Mouse (Mus musculus) C2C12 (cell line): ENCODE results near the gene Zbtb7b. TPM values are rescaled to one million over a fixed set of nuclear protein-coding genes. Genes with fewer than 3 reads are reported as not detected.

Experiments
- H3K27me3 ChIP-seq: one replicate; pipeline ENCODE4 v1.6.1; 2011; ENCODE audit not compliant: control insufficient read depth, insufficient read depth, insufficient read length
- H3K36me3 ChIP-seq: one replicate; pipeline ENCODE4 v1.6.1; 2011; ENCODE audit not compliant: control insufficient read depth, insufficient read depth
- H3K4me3 ChIP-seq: one replicate; pipeline ENCODE4 v1.5.1; 2011; ENCODE audit warnings: mild to moderate bottlenecking, control low read depth; ENCODE audit not compliant: poor library complexity, insufficient read depth, severe bottlenecking
- H3K79me2 ChIP-seq: one replicate; pipeline ENCODE4 v1.6.1; 2011; ENCODE audit not compliant: control insufficient read depth, insufficient read depth
- H3K79me3 ChIP-seq: one replicate; pipeline ENCODE4 v1.6.1; 2011; ENCODE audit warnings: low read depth, control low read depth
- H3ac ChIP-seq: one replicate; pipeline ENCODE3; 2011; ENCODE audit warnings: low read depth; ENCODE audit not compliant: control insufficient read depth, insufficient read length
- CEBPB ChIP-seq: IDR thresholded peaks from one replicate; pipeline ENCODE4 v1.6.1; 2011; ENCODE audit warnings: low read depth, mild to moderate bottlenecking, control low read depth, moderate library complexity
- CTCF ChIP-seq: IDR thresholded peaks from one replicate; pipeline ENCODE4 v1.5.1; 2011; ENCODE audit not compliant: control insufficient read depth, insufficient read depth, insufficient read length
- FOSL1 ChIP-seq: IDR thresholded peaks from one replicate; pipeline ENCODE4 v1.8.0; 2011; ENCODE audit warnings: mild to moderate bottlenecking, low read length; ENCODE audit not compliant: poor library complexity, insufficient read depth, severe bottlenecking
- MAX ChIP-seq: IDR thresholded peaks from one replicate; pipeline ENCODE4 v1.6.1; 2011; ENCODE audit warnings: mild to moderate bottlenecking, control low read depth
- MYOD1 ChIP-seq: IDR thresholded peaks from one replicate; pipeline ENCODE4 v1.6.1; 2011; ENCODE audit warnings: low read depth; ENCODE audit not compliant: control insufficient read depth, insufficient read length
- MYOG ChIP-seq: IDR thresholded peaks from one replicate; pipeline ENCODE4 v1.6.1; 2011; ENCODE audit not compliant: control insufficient read depth, insufficient read length; ENCODE audit errors: extremely low read depth
- USF1 ChIP-seq: IDR thresholded peaks from one replicate; pipeline ENCODE4 v1.6.1; 2011; ENCODE audit warnings: low read depth, mild to moderate bottlenecking, control low read depth, moderate library complexity
- polyA plus RNA-seq: library from polyadenylated mRNA; unstranded; fragments of >200 nt; fragmentation: generic; extraction: Trizol; gene quantifications from one replicate; pipeline ENCODE4 v1.2.1, GENCODE M21; 2012; ENCODE audit warnings: missing spikeins

Gene Zbtb7b
- polyA plus RNA-seq, 1 experiment = 29.5 TPM

DNA sequence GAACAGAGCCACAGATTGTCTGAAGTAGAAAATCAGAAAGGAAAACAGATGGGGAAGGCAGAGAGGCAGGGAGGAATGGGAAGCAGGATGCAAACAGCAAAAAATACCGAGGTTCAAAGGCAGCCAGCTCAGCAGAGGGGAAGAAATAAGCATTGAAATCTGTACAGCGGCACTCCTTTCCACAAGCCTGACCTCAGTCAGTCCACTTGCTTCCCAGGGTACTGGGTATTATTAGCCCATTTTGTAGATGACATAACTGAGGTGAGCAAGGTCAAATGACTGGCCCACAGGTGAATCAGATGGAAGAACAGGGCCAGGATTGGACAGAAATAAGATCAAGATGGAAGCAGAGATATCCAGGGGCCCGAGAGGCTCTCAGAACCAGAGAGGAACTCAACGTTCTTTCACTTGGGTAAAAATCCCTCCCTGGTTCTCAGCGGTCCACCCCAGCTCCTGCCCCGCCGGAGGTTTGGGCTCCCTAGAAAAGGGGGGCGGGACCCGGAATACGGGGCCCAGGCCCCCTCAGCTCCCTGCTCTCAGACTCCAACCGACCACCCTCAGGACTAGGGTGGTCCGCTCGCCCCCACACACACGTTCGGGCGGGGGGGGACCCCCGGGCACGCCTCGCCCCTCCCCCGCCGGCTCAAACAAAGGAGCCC, 57.4 kb downstream of the Zbtb7b start:
- no peaks in the 10 kb centered on the region for H3K27me3 ChIP-seq

DNA sequence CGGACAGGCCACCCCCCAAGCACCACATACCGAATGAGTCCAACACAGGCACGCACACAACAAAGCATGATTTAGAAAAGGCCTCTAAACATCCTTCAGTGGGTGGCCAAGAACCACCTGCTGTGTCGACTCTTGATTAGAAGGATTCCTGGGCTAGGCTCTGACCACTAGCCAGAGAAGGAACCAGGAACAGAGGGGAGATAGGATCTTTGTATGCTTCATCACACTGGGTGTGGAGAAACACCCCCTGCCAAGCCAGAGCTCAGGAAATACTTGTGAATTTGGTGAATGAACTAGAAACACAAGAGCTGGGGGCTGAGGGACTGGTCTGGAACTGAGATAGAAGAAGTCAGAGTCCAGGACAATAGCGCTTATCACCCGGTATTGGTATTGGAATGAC, 58.0 kb downstream of the Zbtb7b start:
- Histone ChIP-seq H3K4me3 (no peak overlapping the region), H3ac (peak overlapping the region; percentile 26), H3K27me3 (no peaks in the 10 kb centered on the region), H3K36me3 (no peaks in the 10 kb centered on the region), H3K79me2 (peaks cover 17% of the 10 kb centered on the region), H3K79me3 (no peaks in the 10 kb centered on the region)
- TF ChIP-seq MYOG = no peak
- no peak for TF ChIP-seq FOSL1
- no peak for TF ChIP-seq MAX
- TF ChIP-seq CEBPB = no peak
- no peak for TF ChIP-seq USF1
- TF ChIP-seq MYOD1 = no peak
- TF ChIP-seq CTCF = no peak

More for the DNA sequence above, 57.4 kb downstream of the Zbtb7b start:
- Histone ChIP-seq H3K36me3 (no peaks in the 10 kb centered on the region), H3K79me3 (no peaks in the 10 kb centered on the region), H3ac (peak overlapping the region; percentile 82), H3K79me2 (peaks cover 17% of the 10 kb centered on the region), H3K4me3 (peak overlapping the region; percentile 80)
- no peak for TF ChIP-seq MYOG
- no peak for TF ChIP-seq CTCF
- no peak for TF ChIP-seq MAX
- TF ChIP-seq USF1 = no peak
- TF ChIP-seq MYOD1 = no peak
- no peak for TF ChIP-seq FOSL1
- no peak for TF ChIP-seq CEBPB

DNA sequence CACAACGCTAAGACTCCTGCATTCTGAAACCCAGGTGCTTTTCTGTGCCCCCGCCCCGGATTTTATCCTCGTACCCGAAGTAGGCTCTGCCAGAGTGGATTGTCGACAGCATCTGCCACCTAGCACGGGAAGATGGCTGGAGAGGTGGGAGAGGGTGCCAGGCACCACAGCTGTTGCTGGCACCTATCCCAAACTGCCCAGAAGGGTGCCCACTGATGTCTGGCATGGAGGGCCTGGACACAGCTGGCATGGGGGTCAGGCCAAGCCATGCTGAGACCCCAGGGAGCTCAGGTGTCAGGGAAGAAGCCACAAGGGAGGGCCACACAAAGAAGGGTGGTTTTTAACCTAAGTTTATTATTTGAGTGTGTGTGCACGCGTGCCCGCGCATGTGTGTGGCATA, 61.5 kb downstream of the Zbtb7b start:
- no peaks in the 10 kb centered on the region for H3K79me3 ChIP-seq
- no peak overlapping the region for H3K4me3 ChIP-seq
- no peak for TF ChIP-seq CEBPB
- no peak for TF ChIP-seq CTCF
- TF ChIP-seq MYOG = no peak
- TF ChIP-seq MYOD1 = no peak
- no peak for TF ChIP-seq USF1
- no peak for TF ChIP-seq FOSL1
- TF ChIP-seq MAX = no peak

DNA sequence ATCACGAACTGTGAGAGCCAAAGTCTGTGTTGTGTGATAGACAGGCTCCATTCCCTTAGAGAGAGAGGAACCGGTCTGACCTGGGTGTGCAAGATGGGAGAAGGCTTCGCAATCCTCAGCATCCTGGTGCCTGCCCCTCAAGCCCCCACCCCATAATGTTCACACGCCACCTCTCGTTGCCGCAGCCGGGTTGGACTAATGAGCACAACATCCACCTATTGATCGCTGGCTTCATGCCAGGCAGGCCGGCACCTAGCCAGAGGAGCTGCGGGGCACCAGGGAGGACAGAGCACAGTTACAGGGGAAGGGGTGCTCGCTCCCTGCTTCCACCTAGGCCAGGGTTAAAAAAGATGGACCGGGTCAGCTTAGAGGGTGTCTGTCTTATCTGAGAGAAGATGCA, 62.1 kb downstream of the Zbtb7b start:
- H3K36me3 ChIP-seq = no peaks in the 10 kb centered on the region
- no peak overlapping the region for H3ac ChIP-seq
- peaks cover 17% of the 10 kb centered on the region for H3K79me2 ChIP-seq
- H3K79me3 ChIP-seq = no peaks in the 10 kb centered on the region
- TF ChIP-seq MYOD1 = no peak
- TF ChIP-seq CEBPB = no peak
- no peak for TF ChIP-seq FOSL1
- TF ChIP-seq USF1 = no peak
- TF ChIP-seq CTCF = no peak
- TF ChIP-seq MYOG = no peak
- no peak for TF ChIP-seq MAX
- H3K27me3 ChIP-seq = peaks cover 6% of the 10 kb centered on the region
- H3K4me3 ChIP-seq = no peak overlapping the region

More for the DNA sequence above, 61.5 kb downstream of the Zbtb7b start:
- Histone ChIP-seq H3K79me2 (peaks cover 17% of the 10 kb centered on the region), H3K27me3 (peaks cover 3% of the 10 kb centered on the region), H3ac (no peak overlapping the region), H3K36me3 (no peaks in the 10 kb centered on the region)

DNA sequence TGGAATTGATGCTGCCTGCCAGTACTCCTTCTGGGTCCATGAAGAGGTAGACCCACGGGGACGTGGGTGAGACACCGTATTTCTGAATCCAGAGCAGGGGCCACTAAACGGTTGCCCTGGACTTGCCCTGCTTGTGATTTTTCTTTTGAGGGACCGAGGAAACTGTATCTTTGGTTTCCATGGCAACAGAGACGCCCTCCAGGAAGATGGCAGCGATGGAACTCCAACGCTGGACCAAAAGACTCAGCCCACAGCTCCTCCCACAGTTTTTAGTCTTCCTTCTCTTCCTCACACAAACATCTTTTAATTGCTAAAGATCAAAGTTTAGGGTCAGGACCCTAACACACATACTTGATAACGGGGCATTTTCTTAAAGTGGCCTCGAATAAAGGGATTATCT, 62.6 kb downstream of the Zbtb7b start:
- no peaks in the 10 kb centered on the region for H3K36me3 ChIP-seq
- H3K79me2 ChIP-seq = peaks cover 12% of the 10 kb centered on the region
- H3K79me3 ChIP-seq = no peaks in the 10 kb centered on the region
- no peak overlapping the region for H3K4me3 ChIP-seq
- TF ChIP-seq CTCF (no peak), MYOG (no peak), MAX (no peak), CEBPB (no peak), FOSL1 (no peak), USF1 (no peak), MYOD1 (no peak)
- peaks cover 6% of the 10 kb centered on the region for H3K27me3 ChIP-seq
- no peak overlapping the region for H3ac ChIP-seq

DNA sequence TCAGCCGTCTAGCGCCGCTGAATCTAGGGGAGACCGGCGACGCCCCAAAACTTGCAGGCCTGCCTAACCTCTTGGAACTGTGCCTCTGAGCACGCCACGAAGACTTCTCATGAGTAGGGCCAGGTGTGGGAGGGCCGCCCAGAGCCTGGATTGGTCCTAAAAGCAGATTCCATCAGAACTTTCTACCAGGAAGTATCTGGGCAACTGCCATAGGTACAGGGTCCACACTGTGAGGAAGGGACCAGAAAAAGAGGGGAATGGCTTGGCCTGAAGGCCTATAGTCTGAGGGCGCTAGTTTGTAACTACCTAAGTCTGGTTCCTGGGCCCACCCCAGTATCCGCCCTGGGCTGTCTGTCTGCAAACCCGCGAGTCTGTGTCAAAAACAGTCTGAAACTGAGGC, 63.0 kb downstream of the Zbtb7b start:
- H3K36me3 ChIP-seq = no peaks in the 10 kb centered on the region
- peaks cover 9% of the 10 kb centered on the region for H3K79me2 ChIP-seq
- no peak overlapping the region for H3ac ChIP-seq
- H3K4me3 ChIP-seq = no peak overlapping the region
- TF ChIP-seq MAX (no peak), FOSL1 (no peak), MYOG (no peak), MYOD1 (no peak), USF1 (no peak), CTCF (no peak), CEBPB (no peak)
- no peaks in the 10 kb centered on the region for H3K79me3 ChIP-seq
- H3K27me3 ChIP-seq = peaks cover 6% of the 10 kb centered on the region
